Mouse (Mus musculus) right cerebral cortex, adult 18-20 months (tissue): ENCODE results near the gene Atp8b3.

ENCODE experiments used
- DNase-seq: peaks from one replicate; pipeline ENCODE4 v3.0.0; 2022; ENCODE audit warnings: mixed read lengths

The Atp8b3 gene

GRCm38 (mm10) chr10:80513739-80514138 lies 25.2 kb downstream of the Atp8b3 start:
- DNase-seq, result no peak

GRCm38 (mm10) chr10:80510273-80510660 lies 28.7 kb downstream of the Atp8b3 start:
- DNase-seq, result no peak

GRCm38 (mm10) chr10:80509412-80510272 lies 29.3 kb downstream of the Atp8b3 start:
- DNase-seq, result peak; percentile 64

GRCm38 (mm10) chr10:80506222-80506621 lies 32.7 kb downstream of the Atp8b3 start:
- DNase-seq, result peak; percentile 29

- DNase-seq, result no peak
Observed at GRCm38 (mm10) chr10:80504724-80505123, 34.2 kb downstream of the Atp8b3 start.

GRCm38 (mm10) chr10:80503599-80504220 lies 35.2 kb downstream of the Atp8b3 start:
- no peak for DNase-seq

GRCm38 (mm10) chr10:80502819-80503314 lies 36.1 kb downstream of the Atp8b3 start:
- no peak for DNase-seq

- DNase-seq, result no peak
Observed at GRCm38 (mm10) chr10:80502291-80502690, 36.6 kb downstream of the Atp8b3 start.

- no peak for DNase-seq
Observed at GRCm38 (mm10) chr10:80496421-80496820, 42.5 kb downstream of the Atp8b3 start.

GRCm38 (mm10) chr10:80495901-80496300 lies 43.0 kb downstream of the Atp8b3 start:
- DNase-seq, result no peak

- peak; percentile 10 for DNase-seq
Observed at GRCm38 (mm10) chr10:80494732-80495131, 44.2 kb downstream of the Atp8b3 start, which contains the start of gene Onecut3. Onecut3 (plus strand) TSS chr10:80494835.

GRCm38 (mm10) chr10:80490051-80490450 lies 48.9 kb downstream of the Atp8b3 start:
- DNase-seq, result no peak

GRCm38 (mm10) chr10:80486862-80487379 lies 52.0 kb downstream of the Atp8b3 start:
- DNase-seq, result no peak

- DNase-seq, result no peak
Observed at GRCm38 (mm10) chr10:80481002-80481401, 57.9 kb downstream of the Atp8b3 start.

GRCm38 (mm10) chr10:80478531-80478930 lies 60.4 kb downstream of the Atp8b3 start:
- DNase-seq, result no peak

GRCm38 (mm10) chr10:80475290-80475959 lies 63.5 kb downstream of the Atp8b3 start:
- peak; percentile 91 for DNase-seq
